Mouse (Mus musculus): Measurements from ENCODE around the gene Tcstv1. TPM values are rescaled to one million over a fixed set of nuclear protein-coding genes. Genes with fewer than 3 reads are reported as not detected.
"Not testable (repeated sequence)": the region's sequence is repeated elsewhere in the genome, so short reads cannot be mapped to it uniquely, and the experiment has no call there.

Gene Tcstv1
- total RNA-seq (2021): not detected
- long read RNA-seq, experiment 1: 0 reads
- long read RNA-seq, experiment 2: 0 reads

DNA sequence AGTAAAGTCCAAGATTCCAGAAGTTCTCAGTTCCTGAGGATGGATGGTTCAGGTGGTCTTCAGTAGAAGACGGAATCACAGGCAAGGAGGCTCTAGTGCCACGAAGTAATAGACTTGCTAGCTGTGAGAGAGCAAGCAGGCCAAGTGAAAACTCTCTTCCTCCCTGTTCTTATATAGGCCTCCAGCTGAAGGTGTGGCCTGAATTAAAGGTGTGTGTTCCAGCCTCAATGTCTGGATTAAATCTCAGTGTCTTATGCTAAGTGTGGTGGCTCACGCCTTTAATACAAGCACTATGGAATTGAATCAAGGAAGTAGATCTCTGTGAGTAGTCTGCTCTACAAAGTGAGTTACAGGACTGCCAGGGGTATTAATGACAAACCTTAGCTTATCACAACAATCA, at the start of gene Tcstv1:
TSS of gene Tcstv1 (minus strand) at position 101 of the 400 bp plus-strand sequence.
- intact Hi-C loops (cut with DNase I); H3K27ac ChIP-seq; H3K4me3 ChIP-seq; DNase-seq (ENCODE audit: extremely low spot score in 1 of 2, low spot score in 2 of 2): not testable (repeated sequence)

GRCm38 (mm10) chr13:119929172-119929571, 34.6 kb upstream of the Tcstv1 start, which contains the start of gene Gm21761:
Gene Gm21761, minus strand, starts transcription at chr13:119929272.
- H3K4me3 ChIP-seq; intact Hi-C loops (cut with DNase I); DNase-seq (ENCODE audit: extremely low spot score in 1 of 2, low spot score in 2 of 2); H3K27ac ChIP-seq: not testable (repeated sequence)

GRCm38 (mm10) chr13:119924597-119925340, 30.2 kb upstream of the Tcstv1 start:
- DNase-seq (ENCODE audit: extremely low spot score in 1 of 2, low spot score in 2 of 2); H3K27ac ChIP-seq; intact Hi-C loops (cut with DNase I); H3K4me3 ChIP-seq: not testable (repeated sequence)

- DNase-seq (ENCODE audit: extremely low spot score in 1 of 2, low spot score in 2 of 2); H3K27ac ChIP-seq; H3K4me3 ChIP-seq; intact Hi-C loops (cut with DNase I): not testable (repeated sequence)
Measured at GRCm38 (mm10) chr13:119916966-119917722, 22.6 kb upstream of the Tcstv1 start.

DNA sequence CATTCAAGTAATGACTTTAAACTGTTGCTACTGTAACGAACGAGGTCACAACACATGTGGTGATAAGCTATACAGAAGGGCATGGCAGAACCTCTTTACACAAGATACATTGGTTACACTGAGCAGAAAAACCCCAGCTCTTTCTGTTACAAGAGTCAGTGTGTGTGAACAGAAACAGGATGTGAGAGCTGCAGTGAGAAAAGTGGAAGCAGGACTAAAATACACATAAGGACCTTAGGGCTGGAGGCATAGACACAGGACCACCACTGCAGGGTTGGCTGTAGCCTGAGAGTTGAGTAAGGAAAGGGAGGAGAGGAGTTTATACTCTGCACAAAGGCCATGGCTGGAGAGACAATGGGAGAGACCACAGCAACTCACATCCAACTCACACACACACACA, 21.9 kb upstream of the Tcstv1 start:
- H3K27ac ChIP-seq; H3K4me3 ChIP-seq; DNase-seq (ENCODE audit: extremely low spot score in 1 of 2, low spot score in 2 of 2); intact Hi-C loops (cut with DNase I): not testable (repeated sequence)

DNA sequence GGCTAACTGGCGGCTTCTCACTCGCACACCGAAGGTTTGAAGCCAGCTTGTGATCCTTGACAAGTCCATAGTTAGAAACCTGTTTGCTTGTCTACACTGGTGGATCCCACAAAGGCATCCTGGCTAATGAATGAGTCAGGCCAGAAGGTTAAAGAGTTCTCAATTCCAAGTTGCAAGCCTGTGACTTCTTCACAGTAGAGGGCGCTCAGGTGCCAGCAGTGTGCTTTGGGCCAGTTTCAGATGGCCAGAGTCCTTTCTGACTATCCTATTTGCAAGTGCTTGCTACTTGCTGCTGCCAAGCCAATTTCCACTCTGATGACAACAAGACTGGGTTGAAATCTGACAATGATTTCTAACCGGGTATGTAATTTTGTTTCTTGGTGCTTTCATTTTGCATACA, 4.0 kb upstream of the Tcstv1 start:
- H3K27ac ChIP-seq; intact Hi-C loops (cut with DNase I); H3K4me3 ChIP-seq; DNase-seq (ENCODE audit: extremely low spot score in 1 of 2, low spot score in 2 of 2): not testable (repeated sequence)

- DNase-seq (ENCODE audit: extremely low spot score in 1 of 2, low spot score in 2 of 2); H3K27ac ChIP-seq; H3K4me3 ChIP-seq; intact Hi-C loops (cut with DNase I): not testable (repeated sequence)
Measured at GRCm38 (mm10) chr13:119886896-119887295, 7.7 kb downstream of the Tcstv1 start.

GRCm38 (mm10) chr13:119864395-119864999, 30.1 kb downstream of the Tcstv1 start:
- H3K27ac ChIP-seq; DNase-seq (ENCODE audit: extremely low spot score in 1 of 2, low spot score in 2 of 2); H3K4me3 ChIP-seq; intact Hi-C loops (cut with DNase I): not testable (repeated sequence)

GRCm38 (mm10) chr13:119862399-119862798, 32.2 kb downstream of the Tcstv1 start:
- H3K27ac ChIP-seq; intact Hi-C loops (cut with DNase I); H3K4me3 ChIP-seq; DNase-seq (ENCODE audit: extremely low spot score in 1 of 2, low spot score in 2 of 2): not testable (repeated sequence)

Other genes with a start within 250 kb of the Tcstv1 start
- gene Hmgcs1, start 204.4 kb downstream of the Tcstv1 start, total RNA-seq (2021): 100 to 1,000 TPM; 234 to 239 TPM
- 10 to 100 TPM; 12.9 to 16.8 TPM for gene Nim1k, start 138.9 kb downstream of the Tcstv1 start, total RNA-seq (2021)
- gene Zfp131, start 103.9 kb downstream of the Tcstv1 start, total RNA-seq (2021): 10 to 100 TPM; 46.1 to 47.6 TPM
- not detected for gene AF067063, start 64.6 kb downstream of the Tcstv1 start, total RNA-seq (2021)
- gene D13Ertd608e, start 58.8 kb downstream of the Tcstv1 start, total RNA-seq (2021): not detected
- not detected for gene Gm21761, start 34.5 kb upstream of the Tcstv1 start, total RNA-seq (2021)
- gene B020031M17Rik, start 56.0 kb upstream of the Tcstv1 start, total RNA-seq (2021): not detected
- gene Gm36079, start 132.2 kb upstream of the Tcstv1 start, total RNA-seq (2021): not detected
- gene Gm21188, start 157.4 kb upstream of the Tcstv1 start, total RNA-seq (2021): under 1 TPM in 1 of 2 experiments, not detected in 1; 0.94 TPM
- not detected for gene Gm20767, start 245.5 kb upstream of the Tcstv1 start, total RNA-seq (2021)

Measured in left cerebral cortex, adult 2 months (tissue).